Mouse (Mus musculus): ENCODE data around the gene Gm19402.

Gene Gm19402

DNA sequence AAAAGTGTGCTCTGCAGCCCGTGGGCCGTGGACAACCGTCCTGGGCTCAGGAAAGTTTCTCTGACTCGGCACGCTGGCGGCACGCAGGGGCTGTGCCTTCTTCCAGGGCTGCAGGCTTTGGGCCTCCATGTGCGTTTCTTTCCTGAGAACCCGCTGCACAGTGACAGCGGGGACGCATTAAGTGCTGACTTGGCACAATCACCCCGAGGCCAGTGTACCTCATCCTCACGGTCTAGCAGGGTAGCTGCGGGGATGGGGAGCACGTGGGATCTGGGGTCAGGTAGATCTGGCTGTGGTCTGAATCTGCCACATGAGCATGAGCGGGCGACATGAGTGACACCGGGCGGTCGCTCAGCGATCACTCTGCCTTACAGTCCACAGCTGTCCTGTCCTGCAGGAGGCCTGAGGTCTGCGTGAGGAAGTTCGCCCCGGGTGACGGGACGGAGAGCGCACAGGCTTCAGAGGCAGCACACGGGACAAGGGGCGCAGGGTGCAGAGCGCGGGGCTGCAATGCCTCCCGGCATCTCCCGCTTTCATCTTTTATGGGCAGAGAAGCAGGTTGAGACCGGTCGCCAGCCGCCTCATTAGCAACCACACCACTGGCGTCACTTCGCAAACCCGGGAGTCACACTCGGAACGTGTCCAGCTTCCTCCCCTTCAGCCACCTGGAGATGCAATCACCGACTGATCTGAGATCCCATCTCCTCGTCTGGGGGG, 26.4 kb downstream of the Gm19402 start:
- DNase-seq = no peak

GRCm38 (mm10) chr10:77658286-77658994, 32.1 kb downstream of the Gm19402 start:
- peak; percentile 39 for DNase-seq

DNA sequence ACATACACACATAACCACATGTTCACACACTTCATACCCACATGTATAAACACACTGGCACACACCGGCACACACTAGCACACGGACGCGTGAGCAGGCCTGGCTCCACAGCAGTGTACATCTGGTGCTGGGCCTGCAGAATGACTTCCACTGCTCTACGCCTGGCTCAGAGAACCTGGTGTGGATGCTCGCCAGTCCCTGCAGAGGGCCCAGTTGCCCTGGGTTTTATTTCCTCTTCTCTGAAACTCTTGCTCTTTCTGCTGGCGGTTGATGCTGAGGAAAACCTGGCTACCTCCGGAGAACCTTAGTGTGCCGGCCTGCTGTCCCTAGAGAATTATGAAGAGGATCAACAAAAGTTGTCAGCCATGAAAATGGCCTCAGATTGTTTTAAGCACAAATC, 38.5 kb downstream of the Gm19402 start:
- DNase-seq = no peak

- no peak for DNase-seq
These were observed 42.7 kb downstream of the Gm19402 start for GRCm38 (mm10) chr10:77647901-77648300.

GRCm38 (mm10) chr10:77647461-77647860, 43.1 kb downstream of the Gm19402 start:
- no peak for DNase-seq

- no peak for DNase-seq
These were observed 45.0 kb downstream of the Gm19402 start for GRCm38 (mm10) chr10:77645571-77645970.

- DNase-seq = no peak
These were observed 47.4 kb downstream of the Gm19402 start for GRCm38 (mm10) chr10:77643160-77643559.

Data from kidney, adult 11 months (tissue).